Mouse (Mus musculus): ENCODE results near the gene Hivep2. TPM values are rescaled to one million over a fixed set of nuclear protein-coding genes. Genes with fewer than 3 reads are reported as not detected.

The Hivep2 gene
- polyA plus RNA-seq, 1 experiment, result 8.7 TPM

- TF ChIP-seq POLR2A (IDR thresholded peaks at IDR 0.05; ENCODE audit: low read depth, low read length) (no peak), CTCF (IDR thresholded peaks at IDR 0.05; ENCODE audit: extremely low read depth, insufficient read depth, insufficient read length, insufficient replicate concordance) (no peak)
- no peak overlapping the region; the same call in 1 of the 2 replicates for H3K27ac ChIP-seq (ENCODE audit: insufficient read depth, low read length)
- 79% methylated on average over 8 of the region's 8 CpGs for WGBS
Measured at GRCm38 (mm10) chr10:14050586-14050985, 84.7 kb downstream of the Hivep2 start.

GRCm38 (mm10) chr10:14052109-14052689 lies 86.3 kb downstream of the Hivep2 start:
- WGBS, result 84% methylated on average over 8 of the region's 8 CpGs
- no peak for DNase-seq (ENCODE audit: low read depth in 1 of 2, low spot score in 2 of 2)
- Histone ChIP-seq H3K36me3 (ENCODE audit: control insufficient read depth, insufficient read depth, low read length) (no peaks in the 10 kb centered on the region), H3K27me3 (ENCODE audit: control insufficient read depth, insufficient read depth, low read length) (no peaks in the 10 kb centered on the region), H3K4me1 (ENCODE audit: control insufficient read depth, insufficient read depth, insufficient read length) (peaks cover 36% of the 10 kb centered on the region), H3K4me3 (ENCODE audit: extremely low read depth, insufficient read depth, insufficient read length) (no peak overlapping the region), H3K27ac (ENCODE audit: insufficient read depth, low read length) (no peak overlapping the region)
- TF ChIP-seq POLR2A (IDR thresholded peaks at IDR 0.05; ENCODE audit: low read depth, low read length) (no peak), CTCF (IDR thresholded peaks at IDR 0.05; ENCODE audit: extremely low read depth, insufficient read depth, insufficient read length, insufficient replicate concordance) (no peak)

More at GRCm38 (mm10) chr10:14050586-14050985, 84.7 kb downstream of the Hivep2 start:
- H3K4me3 ChIP-seq (ENCODE audit: extremely low read depth, insufficient read depth, insufficient read length), result no peak overlapping the region
- no peaks in the 10 kb centered on the region for H3K36me3 ChIP-seq (ENCODE audit: control insufficient read depth, insufficient read depth, low read length)
- no peaks in the 10 kb centered on the region for H3K27me3 ChIP-seq (ENCODE audit: control insufficient read depth, insufficient read depth, low read length)
- no peak for DNase-seq (ENCODE audit: low read depth in 1 of 2, low spot score in 2 of 2)
- H3K4me1 ChIP-seq (ENCODE audit: control insufficient read depth, insufficient read depth, insufficient read length), result peaks cover 28% of the 10 kb centered on the region

GRCm38 (mm10) chr10:14054860-14055259 lies 89.0 kb downstream of the Hivep2 start:
- TF ChIP-seq POLR2A (IDR thresholded peaks at IDR 0.05; ENCODE audit: low read depth, low read length) (no peak), CTCF (IDR thresholded peaks at IDR 0.05; ENCODE audit: extremely low read depth, insufficient read depth, insufficient read length, insufficient replicate concordance) (no peak)
- H3K4me3 ChIP-seq (ENCODE audit: extremely low read depth, insufficient read depth, insufficient read length), result no peak overlapping the region
- H3K27me3 ChIP-seq (ENCODE audit: control insufficient read depth, insufficient read depth, low read length), result no peaks in the 10 kb centered on the region
- H3K4me1 ChIP-seq (ENCODE audit: control insufficient read depth, insufficient read depth, insufficient read length), result peaks cover 37% of the 10 kb centered on the region
- 75% methylated on average over 4 of the region's 4 CpGs for WGBS
- H3K27ac ChIP-seq (ENCODE audit: insufficient read depth, low read length), result no peak overlapping the region; the same call in 1 of the 2 replicates
- H3K36me3 ChIP-seq (ENCODE audit: control insufficient read depth, insufficient read depth, low read length), result no peaks in the 10 kb centered on the region
- no peak for DNase-seq (ENCODE audit: low read depth in 1 of 2, low spot score in 2 of 2)

- TF ChIP-seq POLR2A (IDR thresholded peaks at IDR 0.05; ENCODE audit: low read depth, low read length) (no peak), CTCF (IDR thresholded peaks at IDR 0.05; ENCODE audit: extremely low read depth, insufficient read depth, insufficient read length, insufficient replicate concordance) (no peak)
Measured at GRCm38 (mm10) chr10:14055533-14055981, 89.7 kb downstream of the Hivep2 start.

GRCm38 (mm10) chr10:14056057-14056456 lies 90.2 kb downstream of the Hivep2 start:
- TF ChIP-seq CTCF (IDR thresholded peaks at IDR 0.05; ENCODE audit: extremely low read depth, insufficient read depth, insufficient read length, insufficient replicate concordance), result no peak
- no peak for TF ChIP-seq POLR2A (IDR thresholded peaks at IDR 0.05; ENCODE audit: low read depth, low read length)
- no peaks in the 10 kb centered on the region for H3K36me3 ChIP-seq (ENCODE audit: control insufficient read depth, insufficient read depth, low read length)
- DNase-seq (ENCODE audit: low read depth in 1 of 2, low spot score in 2 of 2), result no peak
- 88% methylated on average over 4 of the region's 4 CpGs for WGBS
- peaks cover 37% of the 10 kb centered on the region for H3K4me1 ChIP-seq (ENCODE audit: control insufficient read depth, insufficient read depth, insufficient read length)
- no peak overlapping the region for H3K4me3 ChIP-seq (ENCODE audit: extremely low read depth, insufficient read depth, insufficient read length)
- no peaks in the 10 kb centered on the region for H3K27me3 ChIP-seq (ENCODE audit: control insufficient read depth, insufficient read depth, low read length)
- H3K27ac ChIP-seq (ENCODE audit: insufficient read depth, low read length), result peak overlapping the region; percentile 73

More at GRCm38 (mm10) chr10:14055533-14055981, 89.7 kb downstream of the Hivep2 start:
- whole genome bisulfite sequencing, result 39% methylated on average over 9 of the region's 9 CpGs
- no peaks in the 10 kb centered on the region for H3K27me3 ChIP-seq (ENCODE audit: control insufficient read depth, insufficient read depth, low read length)
- peak overlapping the region; percentile 68 for H3K27ac ChIP-seq (ENCODE audit: insufficient read depth, low read length)
- no peak overlapping the region; the same call in 1 of the 2 replicates for H3K4me3 ChIP-seq (ENCODE audit: extremely low read depth, insufficient read depth, insufficient read length)
- H3K36me3 ChIP-seq (ENCODE audit: control insufficient read depth, insufficient read depth, low read length), result no peaks in the 10 kb centered on the region
- peaks cover 37% of the 10 kb centered on the region for H3K4me1 ChIP-seq (ENCODE audit: control insufficient read depth, insufficient read depth, insufficient read length)
- DNase-seq (ENCODE audit: low read depth in 1 of 2, low spot score in 2 of 2), result no peak

GRCm38 (mm10) chr10:14056584-14057451 lies 90.9 kb downstream of the Hivep2 start:
- no peaks in the 10 kb centered on the region for H3K36me3 ChIP-seq (ENCODE audit: control insufficient read depth, insufficient read depth, low read length)
- WGBS, result 70% methylated on average over 8 of the region's 8 CpGs
- H3K27me3 ChIP-seq (ENCODE audit: control insufficient read depth, insufficient read depth, low read length), result no peaks in the 10 kb centered on the region
- peak overlapping the region; percentile 73 for H3K27ac ChIP-seq (ENCODE audit: insufficient read depth, low read length)
- no peak for TF ChIP-seq POLR2A (IDR thresholded peaks at IDR 0.05; ENCODE audit: low read depth, low read length)
- TF ChIP-seq CTCF (IDR thresholded peaks at IDR 0.05; ENCODE audit: extremely low read depth, insufficient read depth, insufficient read length, insufficient replicate concordance), result no peak
- no peak for DNase-seq (ENCODE audit: low read depth in 1 of 2, low spot score in 2 of 2)
- H3K4me1 ChIP-seq (ENCODE audit: control insufficient read depth, insufficient read depth, insufficient read length), result peaks cover 37% of the 10 kb centered on the region
- H3K4me3 ChIP-seq (ENCODE audit: extremely low read depth, insufficient read depth, insufficient read length), result no peak overlapping the region

Data from spleen, adult 2 months (tissue).